Mouse (Mus musculus) cerebellum, postnatal 4 days (tissue): ENCODE measurements around the gene Tex50.

Experiments used
- DNase-seq, 2 experiments: peaks; one replicate each; pipeline ENCODE4 v3.0.0; 2022; ENCODE audit warnings: low spot score in 2 of 2, mixed read lengths in 1 of 2

Tex50 gene

DNA sequence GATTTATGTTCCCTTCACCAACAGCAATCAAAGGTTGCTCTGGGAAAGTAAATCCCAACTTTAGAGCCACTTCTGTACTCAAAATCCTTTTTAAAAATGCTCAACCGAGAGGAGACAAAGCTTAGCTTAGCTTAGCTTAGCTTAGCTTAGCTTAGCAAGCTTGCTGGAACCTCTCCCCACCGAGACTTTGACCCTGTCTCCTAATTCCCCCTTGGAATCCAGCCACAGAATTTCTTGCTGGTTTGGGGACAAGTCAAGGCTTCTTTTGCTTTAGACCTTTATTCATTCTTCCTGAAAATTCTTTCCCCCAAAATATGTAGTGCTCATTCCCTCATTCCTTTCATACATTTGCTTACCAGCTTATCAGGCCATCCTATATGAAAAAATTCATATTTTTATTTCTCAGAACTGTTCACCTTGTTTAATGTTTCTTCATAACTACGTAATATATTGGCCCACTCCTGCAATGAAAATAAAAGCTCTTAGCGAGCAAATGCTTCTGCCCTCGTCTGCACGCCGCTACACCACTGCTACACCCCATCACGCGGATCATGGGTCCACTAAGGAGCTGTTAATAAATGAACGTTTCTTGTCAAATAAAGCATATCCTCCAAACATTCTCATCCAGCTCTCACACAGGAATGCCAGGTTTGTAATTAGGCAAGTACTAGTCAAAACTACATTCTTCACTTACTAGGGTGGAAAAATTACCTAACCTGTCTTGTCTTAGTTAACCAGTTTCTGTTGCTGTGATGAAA lies 36.3 kb downstream of the Tex50 start:
- DNase-seq: no peak

DNA sequence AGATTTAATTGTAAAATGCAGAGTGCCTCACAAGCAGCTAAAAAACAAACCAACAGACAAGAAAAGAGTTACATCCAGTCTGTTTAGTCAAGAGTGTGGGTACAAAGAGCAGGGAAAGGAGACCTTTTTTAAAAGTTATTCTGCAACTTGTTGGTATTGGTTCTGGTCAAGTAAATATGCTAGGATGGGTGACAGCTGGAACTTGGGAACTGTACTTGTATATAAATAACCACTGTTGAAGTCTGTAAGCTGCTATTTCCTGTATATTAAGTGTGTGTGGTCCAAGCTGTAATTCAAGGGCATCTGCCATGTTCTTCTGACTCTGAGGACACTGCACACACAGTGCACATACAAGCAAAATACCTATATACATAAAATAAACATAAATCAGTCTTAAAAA lies 44.5 kb downstream of the Tex50 start:
- no peak for DNase-seq

GRCm38 (mm10) chr1:161109216-161109615 lies 49.9 kb downstream of the Tex50 start:
- DNase-seq: no peak
